Mouse (Mus musculus) heart, postnatal 0 days (tissue): ENCODE results near the gene Spata2l. TPM values are rescaled to one million over a fixed set of nuclear protein-coding genes. Genes with fewer than 3 reads are reported as not detected.

Experiments
- ATAC-seq: fragments of 200-750 bp; cut with Nextera tagmentation; 2 replicates; pipeline ENCODE4 v1.8.0; 2017; ENCODE audit warnings: low read depth, moderate number of reproducible peaks, moderate library complexity; ENCODE audit not compliant: insufficient read depth
- DNase-seq: peaks from one replicate; pipeline ENCODE4 v3.0.0-alpha.2; 2016; ENCODE audit warnings: low spot score
- H3K27ac ChIP-seq: fragments of 300-500 bp; sonication (generic); 2 replicates; pipeline ENCODE4 v1.5.1; 2014; ENCODE audit warnings: low read depth, mild to moderate bottlenecking
- H3K27me3 ChIP-seq: fragments of 300-500 bp; sonication (generic); 2 replicates; pipeline ENCODE4 v1.6.1; 2014; ENCODE audit warnings: low read length, mixed read lengths; ENCODE audit not compliant: control insufficient read depth, insufficient read depth
- H3K36me3 ChIP-seq: fragments of 300-500 bp; sonication (generic); replicated peaks from 2 replicates; pipeline ENCODE4 v1.6.1; 2014; ENCODE audit warnings: low read length, mixed read lengths; ENCODE audit not compliant: control insufficient read depth, insufficient read depth
- H3K4me1 ChIP-seq: fragments of 300-500 bp; sonication (generic); 2 replicates; pipeline ENCODE4 v1.6.1; 2014; ENCODE audit warnings: antibody characterized with exemption; ENCODE audit not compliant: control insufficient read depth, insufficient read depth
- H3K4me2 ChIP-seq: fragments of 300-500 bp; sonication (generic); 2 replicates; pipeline ENCODE4 v1.6.1; 2014; ENCODE audit warnings: low read depth, mild to moderate bottlenecking, low read length, moderate library complexity
- H3K4me3 ChIP-seq: fragments of 300-500 bp; sonication (generic); 2 replicates; pipeline ENCODE4 v1.5.1; 2014; ENCODE audit warnings: low read depth, low read length
- H3K9ac ChIP-seq: fragments of 300-500 bp; sonication (generic); replicated peaks from 2 replicates; pipeline ENCODE4 v1.6.1; 2014; ENCODE audit warnings: low read depth, low read length, mixed read lengths
- H3K9me3 ChIP-seq: fragments of 300-500 bp; sonication (generic); replicated peaks from 2 replicates; pipeline ENCODE4 v1.6.1; 2016; ENCODE audit warnings: low read length; ENCODE audit not compliant: control insufficient read depth
- CTCF ChIP-seq: IDR thresholded peaks from 2 replicates; pipeline ENCODE4 v1.5.1; 2016; ENCODE audit warnings: antibody characterized with exemption, control low read depth, low read depth
- EP300 ChIP-seq: IDR thresholded peaks from 2 replicates; pipeline ENCODE4 v1.6.1; 2016; ENCODE audit warnings: antibody characterized with exemption, low read depth
- WGBS: fragments of 180-500 bp; shearing (Covaris S2); extraction: QIAGEN DNeasy Blood & Tissue Kit; methylation state at CpG from one replicate; pipeline ENCODE4 v1.1.7; 2014; 5-methylcytosine and 5-hydroxymethylcytosine counted together
- polyA plus RNA-seq: library from polyadenylated mRNA; unstranded; fragments of >200 nt; fragmentation: Nextera tagmentation; extraction: Ambion mirVana; gene quantifications from 2 replicates; pipeline ENCODE4 v1.2.1, GENCODE M21; 2015
- total RNA-seq: library from RNA; depleted of rRNA; stranded (reverse); fragments of >200 nt; gene quantifications from 2 replicates; pipeline ENCODE4 v1.2.3, GENCODE M21; 2014; ENCODE audit warnings: low replicate concordance

The Spata2l gene
- total and polyA plus RNA-seq, 2 experiments from 2014 or later: 4.2 to 4.5 TPM

- H3K4me3 ChIP-seq: no peak overlapping the region
- H3K36me3 ChIP-seq: 0 out of 2 replicates have a peak, but pooled peaks cover 3% of the 10 kb centered on the region
- no peak overlapping the region for H3K9ac ChIP-seq
- TF ChIP-seq EP300: no peak
- no peak for TF ChIP-seq CTCF
- H3K4me2 ChIP-seq: no peak overlapping the region
- no peak overlapping the region for H3K27ac ChIP-seq
- ATAC-seq (no peak), DNase-seq (no peak)
- H3K27me3 ChIP-seq: no peaks in the 10 kb centered on the region
- H3K9me3 ChIP-seq: no peaks in the 10 kb centered on the region
- 94% methylated on average over 4 of the region's 4 CpGs for WGBS
- H3K4me1 ChIP-seq: no peaks in the 10 kb centered on the region
Measured at GRCm38 (mm10) chr8:123279828-123280227, 43.8 kb upstream of the Spata2l start.

GRCm38 (mm10) chr8:123278445-123278844, 42.4 kb upstream of the Spata2l start:
- no peaks in the 10 kb centered on the region for H3K4me1 ChIP-seq
- DNase-seq (no peak), ATAC-seq (no peak)
- no peak overlapping the region for H3K4me2 ChIP-seq
- TF ChIP-seq CTCF (no peak), EP300 (no peak)
- H3K9me3 ChIP-seq: no peaks in the 10 kb centered on the region
- H3K36me3 ChIP-seq: 0 out of 2 replicates have a peak, but pooled peaks cover 12% of the 10 kb centered on the region
- WGBS: 43% methylated on average over 7 of the region's 7 CpGs
- H3K27ac ChIP-seq: no peak overlapping the region
- no peaks in the 10 kb centered on the region for H3K27me3 ChIP-seq
- no peak overlapping the region for H3K4me3 ChIP-seq
- H3K9ac ChIP-seq: no peak overlapping the region

- Histone ChIP-seq H3K9ac (no peak overlapping the region), H3K9me3 (no peaks in the 10 kb centered on the region), H3K27me3 (no peaks in the 10 kb centered on the region), H3K36me3 (0 out of 2 replicates have a peak, but pooled peaks cover 13% of the 10 kb centered on the region), H3K4me2 (no peak overlapping the region), H3K27ac (no peak overlapping the region), H3K4me3 (no peak overlapping the region), H3K4me1 (no peaks in the 10 kb centered on the region)
- 90% methylated on average over 12 of the region's 12 CpGs for WGBS
- DNase-seq: no peak
- no peak for TF ChIP-seq CTCF
- TF ChIP-seq EP300: no peak
- no peak for ATAC-seq
Measured at GRCm38 (mm10) chr8:123275096-123275495, 39.1 kb upstream of the Spata2l start.

- DNase-seq (no peak), ATAC-seq (no peak)
- no peak overlapping the region for H3K9ac ChIP-seq
- no peaks in the 10 kb centered on the region for H3K9me3 ChIP-seq
- TF ChIP-seq EP300: no peak
- no peak for TF ChIP-seq CTCF
- peaks cover 14% of the 10 kb centered on the region; the same call in 1 of the 2 replicates for H3K36me3 ChIP-seq
- no peak overlapping the region for H3K27ac ChIP-seq
- no peak overlapping the region for H3K4me2 ChIP-seq
- no peak overlapping the region for H3K4me3 ChIP-seq
- no peaks in the 10 kb centered on the region for H3K4me1 ChIP-seq
- H3K27me3 ChIP-seq: no peaks in the 10 kb centered on the region
- WGBS: 89% methylated on average over 5 of the region's 5 CpGs
Measured at GRCm38 (mm10) chr8:123274447-123274846, 38.4 kb upstream of the Spata2l start.

GRCm38 (mm10) chr8:123271901-123272300, 35.9 kb upstream of the Spata2l start:
- H3K36me3 ChIP-seq: peaks cover 39% of the 10 kb centered on the region
- no peaks in the 10 kb centered on the region for H3K9me3 ChIP-seq
- no peak overlapping the region for H3K4me3 ChIP-seq
- no peak overlapping the region for H3K4me2 ChIP-seq
- H3K4me1 ChIP-seq: no peaks in the 10 kb centered on the region
- H3K27ac ChIP-seq: no peak overlapping the region
- H3K27me3 ChIP-seq: no peaks in the 10 kb centered on the region
- TF ChIP-seq EP300 (no peak), CTCF (no peak)
- DNase-seq (no peak), ATAC-seq (no peak)
- H3K9ac ChIP-seq: no peak overlapping the region
- 69% methylated on average over 4 of the region's 4 CpGs for WGBS

- H3K27ac ChIP-seq: no peak overlapping the region
- ATAC-seq: no peak
- no peak overlapping the region for H3K9ac ChIP-seq
- TF ChIP-seq CTCF (no peak), EP300 (no peak)
- peaks cover 47% of the 10 kb centered on the region for H3K36me3 ChIP-seq
- 91% methylated on average over 10 of the region's 10 CpGs for WGBS
- H3K4me2 ChIP-seq: no peak overlapping the region
- H3K27me3 ChIP-seq: no peaks in the 10 kb centered on the region
- H3K4me3 ChIP-seq: no peak overlapping the region
- H3K4me1 ChIP-seq: no peaks in the 10 kb centered on the region
- no peaks in the 10 kb centered on the region for H3K9me3 ChIP-seq
- DNase-seq: no peak
Measured at GRCm38 (mm10) chr8:123271147-123271546, 35.1 kb upstream of the Spata2l start.
